Mouse (Mus musculus): ENCODE measurements at regions not wholly inside any gene's neighbourhood (a gene's known extent, or its start where the extent isn't known, plus 50 kb on each side); places are given as distances from the start of the nearest gene placed in this dataset.

GRCm38 (mm10) chr13:118603474-118603873, 66.1 kb upstream of the Fgf10 start:
- H3K4me1 ChIP-seq (ENCODE audit: control insufficient read depth, insufficient read depth, low read length): no peaks in the 10 kb centered on the region
- ATAC-seq: no peak
- H3K27me3 ChIP-seq (ENCODE audit: control insufficient read depth, insufficient read depth, low read depth, low read length): no peaks in the 10 kb centered on the region

GRCm38 (mm10) chr13:118596856-118597255, 72.7 kb upstream of the Fgf10 start:
- Histone ChIP-seq H3K27me3 (ENCODE audit: control insufficient read depth, insufficient read depth, low read depth, low read length) (no peaks in the 10 kb centered on the region), H3K9ac (ENCODE audit: low read depth, low read length) (no peak overlapping the region)
- WGBS: 70% methylated on average over 5 of the region's 5 CpGs

More at GRCm38 (mm10) chr13:118603474-118603873, 66.1 kb upstream of the Fgf10 start:
- Histone ChIP-seq H3K9me3 (replicated peaks; ENCODE audit: control insufficient read depth, low read length, poor library complexity, severe bottlenecking) (no peaks in the 10 kb centered on the region), H3K9ac (ENCODE audit: low read depth, low read length) (no peak overlapping the region), H3K4me2 (ENCODE audit: low read length) (no peak overlapping the region), H3K27ac (ENCODE audit: low read length) (no peak overlapping the region), H3K4me3 (ENCODE audit: low read depth, low read length) (no peak overlapping the region), H3K36me3 (ENCODE audit: control insufficient read depth, insufficient read depth, low read length) (no peaks in the 10 kb centered on the region)
- WGBS: 33% methylated on average over 5 of the region's 5 CpGs

GRCm38 (mm10) chr13:118596218-118596795, 73.3 kb upstream of the Fgf10 start:
- Histone ChIP-seq H3K9ac (ENCODE audit: low read depth, low read length) (no peak overlapping the region), H3K9me3 (replicated peaks; ENCODE audit: control insufficient read depth, low read length, poor library complexity, severe bottlenecking) (no peaks in the 10 kb centered on the region), H3K4me3 (ENCODE audit: low read depth, low read length) (no peak overlapping the region), H3K36me3 (ENCODE audit: control insufficient read depth, insufficient read depth, low read length) (no peaks in the 10 kb centered on the region), H3K4me2 (ENCODE audit: low read length) (no peak overlapping the region), H3K27ac (ENCODE audit: low read length) (no peak overlapping the region), H3K4me1 (ENCODE audit: control insufficient read depth, insufficient read depth, low read length) (no peaks in the 10 kb centered on the region), H3K27me3 (ENCODE audit: control insufficient read depth, insufficient read depth, low read depth, low read length) (no peaks in the 10 kb centered on the region)
- no peak for ATAC-seq
- WGBS: 30% methylated on average over 6 of the region's 6 CpGs

More at GRCm38 (mm10) chr13:118596856-118597255, 72.7 kb upstream of the Fgf10 start:
- Histone ChIP-seq H3K9me3 (replicated peaks; ENCODE audit: control insufficient read depth, low read length, poor library complexity, severe bottlenecking) (no peaks in the 10 kb centered on the region), H3K36me3 (ENCODE audit: control insufficient read depth, insufficient read depth, low read length) (no peaks in the 10 kb centered on the region), H3K4me2 (ENCODE audit: low read length) (no peak overlapping the region), H3K4me3 (ENCODE audit: low read depth, low read length) (no peak overlapping the region), H3K27ac (ENCODE audit: low read length) (no peak overlapping the region), H3K4me1 (ENCODE audit: control insufficient read depth, insufficient read depth, low read length) (no peaks in the 10 kb centered on the region)
- no peak for ATAC-seq

- ATAC-seq: no peak
- H3K4me2 ChIP-seq (ENCODE audit: low read length): no peak overlapping the region
- H3K27ac ChIP-seq (ENCODE audit: low read length): no peak overlapping the region
- no peak overlapping the region for H3K4me3 ChIP-seq (ENCODE audit: low read depth, low read length)
- no peaks in the 10 kb centered on the region for H3K27me3 ChIP-seq (ENCODE audit: control insufficient read depth, insufficient read depth, low read depth, low read length)
- WGBS: 94% methylated on average over 4 of the region's 4 CpGs
- no peaks in the 10 kb centered on the region for H3K36me3 ChIP-seq (ENCODE audit: control insufficient read depth, insufficient read depth, low read length)
- H3K4me1 ChIP-seq (ENCODE audit: control insufficient read depth, insufficient read depth, low read length): no peaks in the 10 kb centered on the region
- no peaks in the 10 kb centered on the region for H3K9me3 ChIP-seq (replicated peaks; ENCODE audit: control insufficient read depth, low read length, poor library complexity, severe bottlenecking)
- H3K9ac ChIP-seq (ENCODE audit: low read depth, low read length): no peak overlapping the region
Measured at GRCm38 (mm10) chr13:118592074-118592473, 77.5 kb upstream of the Fgf10 start.

GRCm38 (mm10) chr13:118572555-118572954, 97.0 kb upstream of the Fgf10 start:
- no peak for ATAC-seq
- no peak overlapping the region for H3K4me3 ChIP-seq (ENCODE audit: low read depth, low read length)
- H3K27ac ChIP-seq (ENCODE audit: low read length): no peak overlapping the region
- H3K36me3 ChIP-seq (ENCODE audit: control insufficient read depth, insufficient read depth, low read length): no peaks in the 10 kb centered on the region
- no peaks in the 10 kb centered on the region for H3K9me3 ChIP-seq (replicated peaks; ENCODE audit: control insufficient read depth, low read length, poor library complexity, severe bottlenecking)
- 46% methylated on average over 1 of the region's 1 CpGs for WGBS
- H3K27me3 ChIP-seq (ENCODE audit: control insufficient read depth, insufficient read depth, low read depth, low read length): no peaks in the 10 kb centered on the region
- no peak overlapping the region for H3K9ac ChIP-seq (ENCODE audit: low read depth, low read length)
- no peaks in the 10 kb centered on the region for H3K4me1 ChIP-seq (ENCODE audit: control insufficient read depth, insufficient read depth, low read length)
- H3K4me2 ChIP-seq (ENCODE audit: low read length): no peak overlapping the region

- no peak for ATAC-seq
- Histone ChIP-seq H3K4me3 (ENCODE audit: low read depth, low read length) (no peak overlapping the region), H3K27me3 (ENCODE audit: control insufficient read depth, insufficient read depth, low read depth, low read length) (no peaks in the 10 kb centered on the region), H3K4me1 (ENCODE audit: control insufficient read depth, insufficient read depth, low read length) (no peaks in the 10 kb centered on the region), H3K36me3 (ENCODE audit: control insufficient read depth, insufficient read depth, low read length) (no peaks in the 10 kb centered on the region), H3K9me3 (replicated peaks; ENCODE audit: control insufficient read depth, low read length, poor library complexity, severe bottlenecking) (no peaks in the 10 kb centered on the region), H3K27ac (ENCODE audit: low read length) (no peak overlapping the region), H3K4me2 (ENCODE audit: low read length) (no peak overlapping the region), H3K9ac (ENCODE audit: low read depth, low read length) (no peak overlapping the region)
Measured at GRCm38 (mm10) chr13:118565219-118565833, 104.3 kb upstream of the Fgf10 start.

GRCm38 (mm10) chr13:118558966-118559365, 110.6 kb upstream of the Fgf10 start:
- Histone ChIP-seq H3K9ac (ENCODE audit: low read depth, low read length) (no peak overlapping the region), H3K4me3 (ENCODE audit: low read depth, low read length) (no peak overlapping the region), H3K27me3 (ENCODE audit: control insufficient read depth, insufficient read depth, low read depth, low read length) (no peaks in the 10 kb centered on the region), H3K4me1 (ENCODE audit: control insufficient read depth, insufficient read depth, low read length) (no peaks in the 10 kb centered on the region), H3K9me3 (replicated peaks; ENCODE audit: control insufficient read depth, low read length, poor library complexity, severe bottlenecking) (no peaks in the 10 kb centered on the region), H3K4me2 (ENCODE audit: low read length) (no peak overlapping the region), H3K36me3 (ENCODE audit: control insufficient read depth, insufficient read depth, low read length) (no peaks in the 10 kb centered on the region), H3K27ac (ENCODE audit: low read length) (no peak overlapping the region)
- 92% methylated on average over 2 of the region's 2 CpGs for WGBS
- ATAC-seq: no peak

- H3K36me3 ChIP-seq (ENCODE audit: control insufficient read depth, insufficient read depth, low read length): no peaks in the 10 kb centered on the region
- no peak for ATAC-seq
- H3K4me1 ChIP-seq (ENCODE audit: control insufficient read depth, insufficient read depth, low read length): no peaks in the 10 kb centered on the region
- H3K4me3 ChIP-seq (ENCODE audit: low read depth, low read length): no peak overlapping the region
- 73% methylated on average over 2 of the region's 2 CpGs for WGBS
- H3K27ac ChIP-seq (ENCODE audit: low read length): no peak overlapping the region
- H3K27me3 ChIP-seq (ENCODE audit: control insufficient read depth, insufficient read depth, low read depth, low read length): no peaks in the 10 kb centered on the region
- no peaks in the 10 kb centered on the region for H3K9me3 ChIP-seq (replicated peaks; ENCODE audit: control insufficient read depth, low read length, poor library complexity, severe bottlenecking)
- H3K9ac ChIP-seq (ENCODE audit: low read depth, low read length): no peak overlapping the region
- no peak overlapping the region for H3K4me2 ChIP-seq (ENCODE audit: low read length)
Measured at GRCm38 (mm10) chr13:118552029-118552428, 117.6 kb upstream of the Fgf10 start.

- H3K4me2 ChIP-seq (ENCODE audit: low read length): no peak overlapping the region
- H3K36me3 ChIP-seq (ENCODE audit: control insufficient read depth, insufficient read depth, low read length): no peaks in the 10 kb centered on the region
- H3K27ac ChIP-seq (ENCODE audit: low read length): no peak overlapping the region
- no peak overlapping the region for H3K9ac ChIP-seq (ENCODE audit: low read depth, low read length)
- H3K9me3 ChIP-seq (replicated peaks; ENCODE audit: control insufficient read depth, low read length, poor library complexity, severe bottlenecking): no peaks in the 10 kb centered on the region
- ATAC-seq: no peak; the same call in 1 of the 2 replicates
- H3K27me3 ChIP-seq (ENCODE audit: control insufficient read depth, insufficient read depth, low read depth, low read length): no peaks in the 10 kb centered on the region
- H3K4me3 ChIP-seq (ENCODE audit: low read depth, low read length): no peak overlapping the region
- 59% methylated on average over 2 of the region's 2 CpGs for WGBS
- no peaks in the 10 kb centered on the region for H3K4me1 ChIP-seq (ENCODE audit: control insufficient read depth, insufficient read depth, low read length)
Measured at GRCm38 (mm10) chr13:118538742-118539141, 130.8 kb upstream of the Fgf10 start.

Data from midbrain, embryonic 16.5 days (tissue).